Mouse (Mus musculus): ENCODE measurements around the gene Crk.

DNA sequence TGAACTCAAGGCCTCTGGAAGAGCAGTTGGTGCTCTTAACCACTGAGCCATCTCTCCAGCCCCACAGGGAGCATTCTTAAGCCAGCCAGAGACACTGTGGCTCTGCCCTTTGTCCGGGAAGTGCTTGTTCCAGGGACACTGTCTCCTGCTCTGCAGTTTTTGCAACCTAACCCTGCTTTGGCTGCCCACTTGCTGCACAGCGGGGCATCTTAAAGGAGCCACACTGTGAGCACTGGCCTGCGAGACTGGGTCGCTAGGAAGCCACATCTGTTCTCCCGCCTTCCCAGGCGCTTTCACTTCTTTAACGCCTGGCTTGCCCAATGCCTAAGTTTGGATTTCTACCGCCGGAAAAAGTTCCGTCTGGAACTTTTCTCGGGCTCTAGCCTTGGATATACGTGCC, 36.5 kb downstream of the Crk start:
- TF ChIP-seq MAFK (IDR thresholded peaks at IDR 0.05; ENCODE audit: insufficient replicate concordance, low read length), result no peak
- TF ChIP-seq CTCF (conservative IDR thresholded peaks at IDR 0.05 in 1 of 2, IDR thresholded peaks at IDR 0.05 in 1 of 2; ENCODE audit: low read depth in 2 of 2, low read length in 2 of 2), result no peak
- TF ChIP-seq ETS1 (conservative IDR thresholded peaks at IDR 0.05; ENCODE audit: low read depth, low read length), result no peak
- TF ChIP-seq MXI1 (IDR thresholded peaks at IDR 0.05; ENCODE audit: low read depth, low read length), result no peak
- no peak for TF ChIP-seq E2F4 (IDR thresholded peaks at IDR 0.05; ENCODE audit: insufficient replicate concordance, low read depth, low read length)
- TF ChIP-seq EP300 (IDR thresholded peaks at IDR 0.05; ENCODE audit: low read length), result no peak
- TF ChIP-seq ZMIZ1 (IDR thresholded peaks at IDR 0.05; ENCODE audit: low read depth, low read length), result no peak
- no peak for TF ChIP-seq POLR2AphosphoS2 (IDR thresholded peaks at IDR 0.05; ENCODE audit: low read depth, low read length)
- no peak for TF ChIP-seq TCF12 (IDR thresholded peaks at IDR 0.05; ENCODE audit: low read depth, low read length)
- TF ChIP-seq NRF1 (IDR thresholded peaks at IDR 0.05; ENCODE audit: low read depth, low read length), result no peak
- no peak for TF ChIP-seq MYC (IDR thresholded peaks at IDR 0.05; ENCODE audit: low read depth, low read length)
- TF ChIP-seq MAX (IDR thresholded peaks at IDR 0.05; ENCODE audit: low read length), result no peak

All from CH12.LX (cell line).